Mouse (Mus musculus) splenic B cell, adult 2 months (primary cell): ENCODE measurements at regions not wholly inside any gene's neighbourhood (a gene's known extent, or its start where the extent isn't known, plus 50 kb on each side); places are given as distances from the start of the nearest gene placed in this dataset.

ENCODE experiments used
- DNase-seq: peaks from one replicate; pipeline ENCODE4 v3.0.0-alpha.2; 2011; ENCODE audit warnings: low read depth, low spot score
- H3K27me3 ChIP-seq: 2 replicates; pipeline ENCODE4 v1.6.1; 2012; ENCODE audit warnings: mild to moderate bottlenecking, low read length, moderate library complexity, mixed read lengths; ENCODE audit not compliant: control insufficient read depth, poor library complexity, insufficient read depth, severe bottlenecking
- H3K36me3 ChIP-seq: 2 replicates; pipeline ENCODE4 v1.6.1; 2012; ENCODE audit warnings: mild to moderate bottlenecking, low read length, moderate library complexity, mixed read lengths; ENCODE audit not compliant: control insufficient read depth, poor library complexity, insufficient read depth, severe bottlenecking

DNA sequence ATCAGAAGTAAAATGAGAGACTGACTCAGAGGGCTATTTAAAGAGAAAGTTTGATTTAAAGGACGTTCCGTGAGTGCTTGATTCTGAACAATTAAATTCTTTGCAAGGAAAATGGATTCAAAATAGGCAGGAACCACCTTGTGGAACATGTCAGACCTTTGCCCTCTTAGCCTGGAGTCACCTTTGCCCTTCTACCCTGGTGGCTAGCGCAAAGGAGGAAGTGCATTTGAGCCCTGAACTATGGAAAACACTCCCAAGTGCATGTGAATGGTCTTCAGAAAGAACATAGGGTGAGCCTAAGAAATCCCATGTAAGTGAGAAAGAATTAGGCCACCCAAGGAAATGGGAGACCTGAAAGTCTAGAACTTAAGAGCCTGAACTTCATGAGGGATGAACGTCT is 185.2 kb downstream of the Mreg start:
- no peaks in the 10 kb centered on the region for H3K27me3 ChIP-seq
- H3K36me3 ChIP-seq = no peaks in the 10 kb centered on the region
- no peak for DNase-seq

DNA sequence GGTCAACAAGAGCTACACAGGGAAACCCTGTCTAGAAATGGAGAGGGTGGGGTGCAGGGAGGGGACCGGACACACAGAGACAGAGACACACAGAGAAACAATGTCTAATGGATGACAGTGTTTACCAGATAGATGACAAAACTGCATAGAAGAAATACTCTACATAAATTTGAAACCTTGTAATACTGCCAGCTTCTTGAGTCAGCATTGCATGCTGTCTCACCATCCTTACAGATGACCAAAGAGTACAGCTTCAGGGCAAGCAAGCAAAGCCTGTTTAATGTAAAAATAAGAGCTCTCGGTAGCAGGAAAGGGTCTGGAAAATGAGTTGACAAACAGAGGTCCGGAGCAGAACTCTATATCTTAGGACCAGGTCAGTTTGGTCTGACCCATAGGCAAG is 189.5 kb downstream of the Mreg start:
- no peaks in the 10 kb centered on the region for H3K27me3 ChIP-seq
- DNase-seq = no peak

DNA sequence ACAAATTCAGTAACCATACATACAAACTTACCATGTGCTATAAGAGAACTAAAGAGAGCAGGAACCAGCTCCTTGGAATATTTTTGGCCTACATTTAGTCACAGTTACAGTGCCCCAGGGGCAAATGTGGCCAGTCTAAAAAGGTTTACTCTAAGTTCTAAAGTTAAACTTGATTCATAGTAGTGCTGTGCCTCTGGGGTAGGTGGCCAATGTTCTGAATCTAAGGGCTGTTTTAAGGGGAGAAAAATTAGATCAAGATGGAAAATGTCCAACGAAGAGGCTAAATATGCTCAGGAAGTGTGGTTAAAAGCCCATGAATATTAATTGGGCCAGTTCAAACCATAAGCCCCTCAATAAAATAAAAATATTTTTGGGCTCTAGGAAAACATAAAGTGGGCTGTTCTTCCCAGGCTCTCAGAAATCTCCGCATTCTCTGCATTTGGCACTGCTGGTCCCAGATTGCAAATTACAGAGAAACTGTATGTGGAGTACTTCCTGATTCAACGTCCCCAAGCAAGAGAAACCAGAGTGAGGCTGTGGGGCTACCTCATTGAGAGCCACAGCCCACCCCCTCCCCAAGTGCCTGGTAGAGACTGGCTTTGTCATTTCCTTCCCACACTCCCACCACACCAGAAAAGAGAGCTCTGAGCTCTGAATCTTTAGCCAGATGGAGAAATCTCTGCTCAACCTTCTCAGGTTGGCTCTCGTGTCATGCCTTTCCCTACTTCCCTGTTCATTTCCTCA is 193.5 kb downstream of the Mreg start:
- H3K36me3 ChIP-seq = no peaks in the 10 kb centered on the region
- no peaks in the 10 kb centered on the region for H3K27me3 ChIP-seq
- no peak for DNase-seq

More for the DNA sequence above, 189.5 kb downstream of the Mreg start:
- no peaks in the 10 kb centered on the region for H3K36me3 ChIP-seq

DNA sequence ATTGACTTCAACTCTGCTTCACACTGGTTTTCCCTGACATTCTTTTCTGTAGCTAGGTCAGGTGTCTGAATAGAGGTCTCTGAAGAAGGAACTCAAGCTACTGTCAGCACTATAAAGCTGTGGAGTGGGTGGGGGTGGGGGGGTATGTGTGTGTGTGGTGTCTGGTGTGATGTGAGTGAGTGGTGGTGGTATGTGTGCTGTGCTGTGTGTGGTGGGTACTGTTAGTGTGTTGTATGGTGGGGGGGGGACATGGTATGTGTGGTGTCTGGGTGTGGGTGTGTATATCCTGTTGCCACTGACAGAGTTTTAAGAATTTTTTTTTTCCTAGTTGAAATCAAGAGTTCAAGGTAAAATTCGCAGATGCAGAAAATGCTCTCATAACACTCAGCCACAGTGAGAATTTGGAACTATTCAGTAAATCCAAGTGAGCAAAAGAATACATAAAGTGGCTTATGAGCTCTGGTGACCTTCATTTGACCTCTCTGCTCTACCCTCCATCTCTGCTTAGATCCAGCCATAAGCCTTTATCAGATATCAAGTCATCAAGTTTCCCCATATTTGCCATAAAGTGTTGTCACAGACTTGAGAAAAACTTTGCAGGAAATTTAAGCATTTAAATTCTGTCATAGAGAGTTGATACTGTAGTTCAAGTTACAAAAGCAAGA is 194.2 kb downstream of the Mreg start:
- no peaks in the 10 kb centered on the region for H3K36me3 ChIP-seq
- no peak for DNase-seq
- H3K27me3 ChIP-seq = no peaks in the 10 kb centered on the region

DNA sequence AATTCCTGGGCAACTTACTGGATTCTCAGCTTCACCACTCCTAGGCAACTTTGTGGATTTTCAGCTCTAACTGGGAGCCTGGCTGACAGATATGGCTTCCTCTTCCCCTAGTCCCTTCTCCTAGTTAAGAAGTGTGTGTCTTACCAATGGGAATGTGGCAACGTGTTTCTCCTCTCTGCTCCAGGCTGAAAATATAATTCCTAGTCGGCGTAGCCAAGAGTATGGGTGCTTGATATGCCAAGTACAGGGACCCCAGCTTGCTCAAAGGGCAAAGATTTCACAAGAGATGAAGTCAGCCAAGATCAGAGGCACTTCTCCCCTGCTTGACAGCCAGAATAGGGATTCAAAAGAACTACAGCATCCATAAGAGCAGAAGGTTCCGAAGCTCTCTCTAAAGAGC is 196.6 kb downstream of the Mreg start:
- H3K36me3 ChIP-seq = no peaks in the 10 kb centered on the region
- no peaks in the 10 kb centered on the region for H3K27me3 ChIP-seq
- DNase-seq = no peak

GRCm38 (mm10) chr1:72014580-72014979 is 197.5 kb downstream of the Mreg start:
- Histone ChIP-seq H3K36me3 (no peaks in the 10 kb centered on the region), H3K27me3 (no peaks in the 10 kb centered on the region)
- DNase-seq = no peak

DNA sequence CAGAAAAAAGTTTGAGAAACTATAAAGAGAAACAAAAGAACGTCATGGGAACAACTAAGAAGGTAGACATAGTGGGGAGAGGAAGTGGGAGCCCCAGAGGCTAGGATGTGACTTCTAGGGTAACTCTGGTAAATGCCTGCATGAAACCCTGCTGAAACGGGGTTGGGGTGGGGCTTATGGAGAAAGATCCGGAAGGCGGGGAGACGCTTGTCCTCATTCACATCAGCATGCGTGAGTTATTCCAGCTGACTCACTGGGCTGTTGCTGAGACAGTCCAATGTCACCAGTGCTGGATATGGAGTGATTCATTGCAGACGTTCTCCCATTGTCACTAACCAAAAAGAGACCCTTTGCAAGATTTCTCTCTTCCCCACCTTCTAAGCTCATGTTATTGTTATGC is 198.2 kb downstream of the Mreg start:
- no peak for DNase-seq
- Histone ChIP-seq H3K27me3 (no peaks in the 10 kb centered on the region), H3K36me3 (no peaks in the 10 kb centered on the region)

GRCm38 (mm10) chr1:72012710-72013109 is 199.4 kb downstream of the Mreg start:
- no peak for DNase-seq
- no peaks in the 10 kb centered on the region for H3K27me3 ChIP-seq
- H3K36me3 ChIP-seq = no peaks in the 10 kb centered on the region

DNA sequence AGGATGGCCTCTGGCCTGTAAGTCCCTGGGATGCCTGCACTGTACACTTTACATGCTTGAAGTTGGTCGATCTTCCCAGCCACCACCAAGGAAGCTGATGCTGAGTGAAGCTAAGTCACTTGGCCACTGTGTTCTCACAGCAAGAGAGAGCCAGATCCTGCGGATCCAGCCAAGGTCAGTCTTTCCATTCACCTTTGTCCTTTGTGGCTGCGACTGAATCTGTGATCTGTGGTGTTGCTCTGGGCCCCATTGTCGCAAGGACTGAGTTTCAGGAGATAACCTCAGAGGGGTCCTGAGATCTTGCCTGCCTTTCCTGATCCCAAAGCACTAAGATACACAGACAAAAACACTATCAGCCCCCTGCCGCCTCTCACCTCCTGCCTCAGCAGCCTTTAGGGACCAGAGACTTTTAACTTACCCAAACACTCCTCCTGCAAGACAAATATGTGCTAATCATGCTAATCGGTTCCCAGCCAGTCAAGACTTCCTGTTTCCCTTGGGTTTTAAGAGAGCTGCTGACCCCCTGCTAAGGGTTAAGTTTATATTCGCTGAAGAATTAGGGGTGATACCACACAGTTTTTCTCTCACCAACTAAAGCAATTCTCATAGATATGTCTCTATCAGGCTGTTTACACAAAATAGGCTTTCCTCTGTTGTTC is 202.7 kb downstream of the Mreg start:
- Histone ChIP-seq H3K27me3 (no peaks in the 10 kb centered on the region), H3K36me3 (no peaks in the 10 kb centered on the region)
- no peak for DNase-seq

DNA sequence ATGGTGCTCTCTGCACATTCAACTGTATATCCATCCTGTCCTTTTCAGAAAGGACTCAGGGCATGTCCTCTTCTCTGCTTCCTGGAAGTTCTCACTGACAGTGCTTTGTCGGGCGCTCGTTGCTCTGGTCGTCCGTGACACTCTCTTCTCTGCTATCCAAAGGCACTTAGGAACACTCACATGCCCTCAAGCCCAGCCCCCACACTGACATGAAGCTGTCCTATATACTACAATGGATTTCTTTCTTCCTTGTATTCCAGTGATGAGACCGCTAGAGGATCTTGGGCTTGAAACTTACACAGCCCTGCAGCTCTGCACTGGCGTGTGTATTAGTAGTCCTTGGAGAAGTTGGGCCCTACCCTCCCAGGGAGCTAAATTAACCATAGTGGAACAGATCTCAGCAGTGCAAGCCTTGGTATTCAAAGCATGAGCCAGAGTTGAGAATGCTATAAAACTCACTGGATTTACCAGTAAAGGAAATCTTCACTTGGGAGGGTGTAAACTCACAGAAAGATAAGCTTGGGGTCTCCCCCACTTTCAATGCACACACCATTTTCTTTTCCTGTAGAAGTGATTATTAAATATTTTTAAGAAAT is 205.3 kb downstream of the Mreg start:
- H3K27me3 ChIP-seq = no peaks in the 10 kb centered on the region
- no peaks in the 10 kb centered on the region for H3K36me3 ChIP-seq
- no peak for DNase-seq

GRCm38 (mm10) chr1:72005956-72006355 is 206.2 kb downstream of the Mreg start:
- Histone ChIP-seq H3K36me3 (no peaks in the 10 kb centered on the region), H3K27me3 (no peaks in the 10 kb centered on the region)
- no peak for DNase-seq

DNA sequence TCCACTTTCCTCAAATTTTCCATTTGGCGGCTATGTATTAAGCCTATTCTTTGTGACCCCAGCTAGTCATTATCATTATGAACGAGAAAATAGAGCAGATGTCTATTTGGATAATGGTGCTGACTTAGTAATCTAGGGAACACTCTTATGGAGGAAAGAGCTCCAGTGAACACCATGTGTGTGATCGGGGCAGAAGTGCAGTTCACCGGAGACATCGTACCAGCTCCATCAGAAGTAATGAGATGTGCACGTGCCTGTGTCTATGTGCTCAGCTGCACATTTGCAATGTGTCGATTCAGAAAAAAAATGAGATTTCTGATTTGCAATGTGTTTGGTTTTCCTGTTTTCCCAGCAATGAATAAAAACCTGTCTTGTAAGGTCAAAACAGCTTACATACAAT is 206.6 kb downstream of the Mreg start:
- H3K27me3 ChIP-seq = no peaks in the 10 kb centered on the region
- DNase-seq = no peak
- no peaks in the 10 kb centered on the region for H3K36me3 ChIP-seq

- H3K36me3 ChIP-seq = no peaks in the 10 kb centered on the region
- no peak for DNase-seq
These were observed 208.5 kb downstream of the Mreg start for GRCm38 (mm10) chr1:72003424-72004278.

GRCm38 (mm10) chr1:72002471-72003116 is 209.5 kb downstream of the Mreg start:
- no peaks in the 10 kb centered on the region for H3K27me3 ChIP-seq
- DNase-seq = no peak
- no peaks in the 10 kb centered on the region for H3K36me3 ChIP-seq

More at GRCm38 (mm10) chr1:72003424-72004278, 208.5 kb downstream of the Mreg start:
- no peaks in the 10 kb centered on the region for H3K27me3 ChIP-seq
